Mouse (Mus musculus) kidney, postnatal 36 days (tissue): ENCODE results near the gene Ndufa10.
A peak's percentile ranks its signal among the peaks of the same experiment; 100 is the strongest.
"Not testable (repeated sequence)": the region's sequence is repeated elsewhere in the genome, so short reads cannot be mapped to it uniquely, and the experiment has no call there.

ENCODE experiments used
- DNase-seq, 2 experiments: peaks; one replicate each; pipeline ENCODE4 v3.0.0; 2021 to 2022; ENCODE audit warnings: mixed read lengths in 2 of 2

The Ndufa10 gene

GRCm38 (mm10) chr1:92473165-92474041 lies at the start of gene Ndufa10:
Gene Ndufa10, minus strand, starts transcription at chr1:92473860.
- DNase-seq, result peak; percentile 91 to 98

GRCm38 (mm10) chr1:92521376-92521775 lies 47.7 kb upstream of the Ndufa10 start:
- DNase-seq, result peak; percentile 8 to 53

DNA sequence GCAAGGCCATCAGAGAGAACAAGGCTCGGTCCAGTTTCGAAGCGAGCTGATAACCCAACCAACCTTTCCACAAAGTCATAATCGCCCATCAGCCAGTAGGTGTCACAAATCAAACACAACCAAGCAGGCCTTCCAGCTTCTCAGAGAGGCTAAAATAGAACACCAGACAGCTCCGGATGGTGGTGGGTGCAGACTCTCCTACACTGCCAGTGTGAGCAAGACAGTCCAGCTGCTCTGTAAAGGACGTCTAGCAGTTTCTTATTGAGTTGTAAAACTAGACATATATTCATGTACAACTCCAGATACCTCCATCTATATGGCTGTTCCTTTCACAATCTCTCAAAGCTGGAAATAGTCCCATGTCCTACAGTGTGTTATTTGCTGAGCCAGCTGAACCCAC lies 45.4 kb upstream of the Ndufa10 start:
- no peak for DNase-seq

DNA sequence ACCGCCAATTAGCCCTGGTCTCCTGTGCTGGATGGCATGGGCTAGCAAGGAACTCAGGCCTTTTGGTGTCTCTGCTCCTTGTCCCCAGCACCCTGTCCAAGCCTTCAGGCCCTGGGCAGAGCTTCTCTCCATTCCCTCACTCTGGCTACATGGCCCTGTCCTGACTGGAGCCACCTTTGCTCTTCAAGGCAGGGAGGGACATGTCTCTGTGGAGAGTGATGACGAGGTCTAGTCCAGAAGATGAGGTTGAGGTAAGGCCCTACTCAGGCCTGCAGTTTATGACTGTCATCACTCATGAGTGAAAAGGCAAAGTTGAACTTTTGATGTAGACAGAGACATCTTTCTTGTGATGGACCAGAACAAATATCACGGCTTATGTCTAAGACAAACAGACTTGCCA lies 44.9 kb upstream of the Ndufa10 start, which contains the start of gene Olfr1414:
Gene Olfr1414 (minus strand): TSS at position 101 of the 400 bp plus-strand sequence.
- no peak for DNase-seq

DNA sequence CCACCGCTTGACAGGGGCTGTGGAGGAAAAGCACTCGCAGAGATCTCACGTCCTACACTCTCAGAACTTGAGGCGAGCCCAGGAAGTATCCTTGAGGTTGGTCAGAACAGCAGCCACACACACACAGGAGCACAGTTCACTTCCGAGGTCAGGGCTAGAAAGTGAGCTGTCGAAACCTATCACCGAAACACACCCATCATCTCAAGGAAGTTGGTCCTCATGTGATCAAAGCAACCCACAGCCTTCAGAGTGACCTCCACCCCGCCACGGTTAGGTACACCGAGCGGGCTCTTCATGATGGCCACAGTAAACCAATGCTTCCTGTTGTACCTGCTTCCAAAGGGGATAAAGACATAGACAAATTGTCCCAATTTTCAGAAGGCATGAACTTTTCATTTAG lies 41.7 kb upstream of the Ndufa10 start:
- no peak for DNase-seq

- DNase-seq, result not testable (repeated sequence)
Measured at GRCm38 (mm10) chr1:92511646-92512045, 38.0 kb upstream of the Ndufa10 start.

DNA sequence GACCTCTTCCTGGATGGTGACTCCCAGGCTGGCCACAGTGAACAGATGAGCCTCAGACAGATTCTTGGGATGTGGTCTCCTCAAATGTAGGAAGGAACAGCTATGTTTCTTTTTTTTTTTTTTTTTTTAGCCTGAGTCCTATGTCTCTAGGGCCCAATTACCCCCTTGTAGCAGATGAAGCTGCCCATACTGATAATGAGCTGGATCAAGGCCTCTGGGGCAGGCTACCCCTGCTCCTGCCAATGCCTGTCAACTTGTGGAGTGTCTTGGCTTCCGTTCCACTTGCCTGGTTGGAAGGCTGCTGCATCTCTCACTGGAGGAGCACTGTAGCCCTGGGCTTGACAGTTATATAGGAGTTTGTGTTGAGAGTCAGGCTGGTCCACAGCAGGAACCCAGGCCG lies 22.3 kb upstream of the Ndufa10 start, which contains the start of gene Olfr1415:
Gene Olfr1415 (minus strand): TSS at position 101 of the 400 bp plus-strand sequence.
- DNase-seq, result no peak

GRCm38 (mm10) chr1:92485013-92485412 lies 11.4 kb upstream of the Ndufa10 start, which contains the start of gene Olfr1416:
Gene Olfr1416, minus strand, starts transcription at chr1:92485113.
- DNase-seq, result no peak

DNA sequence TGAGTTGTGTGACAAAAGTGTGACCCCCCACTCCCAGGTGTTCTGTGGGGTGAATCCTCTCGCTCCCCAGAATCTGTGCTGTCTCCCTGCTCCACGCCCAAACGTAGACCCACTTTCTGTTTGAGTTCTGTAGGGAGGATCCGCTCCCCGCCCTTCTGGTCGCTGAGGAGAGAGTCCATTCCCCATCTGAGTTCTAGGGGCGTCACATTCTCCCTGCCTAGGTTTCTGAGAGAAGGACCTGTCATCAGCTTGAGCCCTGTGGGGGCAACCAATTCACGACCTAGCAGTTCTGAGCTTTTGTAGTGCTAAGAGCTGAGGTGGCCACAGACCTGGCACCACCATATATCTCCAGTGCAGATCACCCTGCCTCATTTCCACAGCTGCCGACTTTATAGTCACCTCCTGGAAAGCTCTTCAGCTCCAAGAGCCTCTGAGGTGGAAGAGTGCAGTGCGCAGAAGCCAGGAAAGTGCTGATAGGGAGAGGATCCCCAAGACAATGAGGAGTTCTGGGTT lies 462 bp upstream of the Ndufa10 start:
- DNase-seq, result peak in 1 of 2 experiments; percentile 3

DNA sequence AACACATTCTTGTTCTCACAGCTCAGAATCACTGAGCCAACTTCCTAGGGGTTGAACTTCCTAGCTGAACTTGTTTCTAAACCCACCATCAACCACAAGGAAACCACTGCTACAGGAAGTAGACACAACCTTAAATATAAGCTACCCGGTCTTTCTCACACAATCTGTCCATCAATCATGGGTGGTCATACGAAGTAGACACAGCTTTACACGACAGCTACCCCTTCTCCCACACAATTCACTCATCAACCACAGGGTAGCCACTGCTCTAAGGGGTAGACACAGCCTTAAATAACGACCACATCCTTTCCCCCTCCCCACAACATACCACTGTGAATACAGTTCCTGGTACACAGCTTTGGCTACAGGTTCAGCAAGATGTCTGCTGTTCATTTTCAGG lies 4.8 kb downstream of the Ndufa10 start:
- DNase-seq, result no peak

GRCm38 (mm10) chr1:92458416-92458815 lies 15.2 kb downstream of the Ndufa10 start:
- DNase-seq, result no peak

GRCm38 (mm10) chr1:92457758-92458157 lies 15.9 kb downstream of the Ndufa10 start:
- DNase-seq, result no peak

DNA sequence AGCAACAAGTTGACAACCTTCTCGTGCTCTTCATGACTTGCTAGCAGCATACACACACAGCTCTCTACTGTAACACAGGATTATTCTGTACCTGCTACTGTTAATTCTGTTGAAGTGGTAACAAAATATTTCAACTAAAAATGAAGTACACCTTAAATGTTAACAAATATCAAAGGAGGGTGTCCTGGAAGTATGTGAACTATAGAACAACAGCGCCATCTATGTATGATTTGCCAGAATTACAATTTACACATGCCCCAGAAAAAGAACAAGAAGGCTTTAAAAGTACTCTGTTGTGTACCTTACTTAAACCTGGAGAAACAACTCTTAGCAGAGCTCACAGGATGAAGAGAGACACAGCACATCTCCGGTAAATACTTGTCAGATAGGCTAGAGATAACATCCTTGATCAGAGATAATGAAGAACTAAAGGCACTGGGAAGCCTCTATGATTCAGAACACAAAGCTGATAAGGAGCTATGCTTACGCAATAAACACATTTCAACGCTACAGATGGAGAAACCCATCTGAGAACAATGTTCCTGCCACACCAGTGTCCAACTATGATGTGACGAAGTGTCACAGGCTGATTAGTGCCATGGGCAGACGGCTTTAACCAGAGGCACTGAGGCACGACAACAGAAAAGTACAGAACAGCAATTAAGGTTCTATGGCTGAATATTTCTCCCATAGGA lies 19.8 kb downstream of the Ndufa10 start:
- DNase-seq, result peak in 1 of 2 experiments; percentile 14

GRCm38 (mm10) chr1:92448293-92448692 lies 25.4 kb downstream of the Ndufa10 start:
- DNase-seq, result no peak

- DNase-seq, result no peak
Measured at GRCm38 (mm10) chr1:92441453-92442063, 32.1 kb downstream of the Ndufa10 start.

GRCm38 (mm10) chr1:92440066-92440750 lies 33.5 kb downstream of the Ndufa10 start:
- no peak for DNase-seq

DNA sequence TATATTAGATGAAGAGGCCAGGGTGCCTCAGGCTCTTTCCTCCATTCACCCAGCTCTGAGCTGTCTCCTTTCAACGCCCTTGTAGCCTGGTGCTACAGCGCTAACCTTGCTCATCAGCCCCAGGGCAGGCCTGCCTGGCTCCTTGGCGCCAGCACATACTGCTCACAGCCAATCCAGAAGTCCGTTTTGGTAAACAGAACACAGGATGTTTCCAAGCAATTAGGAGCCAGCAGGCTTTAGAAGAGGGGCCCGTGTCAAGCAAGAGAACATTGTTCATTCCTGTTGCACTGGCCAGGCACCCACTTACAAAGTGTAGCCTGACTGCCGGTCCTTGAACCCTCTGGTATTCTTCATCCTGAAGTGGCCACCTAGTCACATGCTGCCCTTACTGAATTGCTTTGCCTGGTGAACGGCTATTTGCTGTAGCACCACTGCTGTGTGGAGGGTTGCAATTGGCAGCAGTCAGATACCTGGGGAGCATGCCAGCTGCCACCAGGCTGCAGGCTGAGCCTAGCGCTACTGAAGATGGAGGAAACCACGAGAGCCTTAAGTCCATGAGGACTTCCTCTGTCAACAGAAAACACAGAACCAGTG lies 35.9 kb downstream of the Ndufa10 start:
- DNase-seq, result peak; percentile 4 to 27

GRCm38 (mm10) chr1:92436831-92437321 lies 36.8 kb downstream of the Ndufa10 start:
- no peak for DNase-seq

DNA sequence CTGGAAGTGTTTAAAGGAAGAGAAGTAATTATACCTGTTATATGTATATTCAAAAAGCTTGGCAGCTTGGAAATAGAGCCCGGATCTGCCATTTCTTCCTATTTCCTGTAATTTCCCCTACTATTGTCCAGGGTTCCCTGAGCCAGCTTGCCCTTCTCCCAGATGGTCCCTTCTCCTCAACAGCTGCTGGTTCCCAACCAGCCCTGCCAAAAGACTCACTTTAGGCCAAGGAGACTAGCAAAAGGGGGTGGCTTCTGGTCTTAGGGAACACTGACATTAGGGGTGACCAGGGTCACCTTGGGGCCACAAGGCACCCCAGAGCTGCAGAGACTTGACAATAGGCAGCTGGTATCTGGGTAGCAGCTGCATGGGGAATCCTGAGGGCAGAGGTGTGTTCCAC lies 38.7 kb downstream of the Ndufa10 start:
- no peak for DNase-seq

GRCm38 (mm10) chr1:92432791-92433190 lies 40.9 kb downstream of the Ndufa10 start:
- no peak for DNase-seq

DNA sequence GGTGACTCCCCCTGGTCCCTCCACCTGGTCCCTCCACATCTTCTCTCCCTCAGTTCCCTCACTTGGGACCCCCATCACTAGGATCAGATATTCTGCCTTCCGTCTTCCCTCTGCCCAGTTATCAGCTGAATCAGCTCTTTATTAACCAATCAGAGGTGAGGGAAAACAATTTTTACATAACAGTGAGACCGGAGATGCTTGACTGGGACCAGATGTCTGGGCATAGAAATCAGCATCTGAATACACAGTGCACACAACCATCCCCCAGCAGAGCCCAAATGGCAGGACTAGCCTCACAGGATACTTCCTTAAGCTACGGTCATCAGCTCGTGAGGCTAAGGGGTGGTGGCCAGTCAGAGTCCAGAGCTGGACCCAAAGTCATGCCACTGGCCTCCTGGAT lies 41.6 kb downstream of the Ndufa10 start:
- no peak for DNase-seq

GRCm38 (mm10) chr1:92431420-92431819 lies 42.2 kb downstream of the Ndufa10 start:
- DNase-seq, result no peak
